Mouse (Mus musculus): ENCODE measurements around the gene Ocel1.

Ocel1 gene

DNA sequence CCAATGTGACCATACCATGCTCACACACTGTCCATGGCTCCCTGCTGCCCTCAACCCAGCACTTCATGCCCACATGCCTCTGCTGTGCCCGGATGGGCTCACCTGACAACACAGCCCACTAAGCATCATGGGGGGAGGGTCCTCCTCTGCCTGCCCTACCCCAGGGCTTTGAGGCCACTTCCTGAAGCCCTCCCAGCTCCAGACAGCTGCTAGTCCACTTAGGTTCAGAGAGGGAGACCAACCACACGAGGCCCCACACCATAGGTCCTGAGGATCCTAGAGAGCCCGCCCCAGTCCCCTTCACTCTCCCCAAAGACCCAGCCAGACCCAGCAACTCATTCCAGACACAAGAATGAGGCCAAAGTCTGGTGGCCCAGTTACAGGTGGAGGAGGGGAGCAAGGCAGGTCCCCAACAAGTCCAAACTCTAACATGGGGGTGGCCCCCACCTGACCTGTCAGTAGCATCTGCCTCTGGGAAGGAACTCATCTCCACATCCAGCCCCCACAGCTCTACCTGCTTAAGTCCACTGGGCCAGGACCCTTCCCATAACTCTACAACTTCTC is 8.5 kb downstream of the Ocel1 start:
- in situ Hi-C loops (cut with MseI, MboI): no loop called here

DNA sequence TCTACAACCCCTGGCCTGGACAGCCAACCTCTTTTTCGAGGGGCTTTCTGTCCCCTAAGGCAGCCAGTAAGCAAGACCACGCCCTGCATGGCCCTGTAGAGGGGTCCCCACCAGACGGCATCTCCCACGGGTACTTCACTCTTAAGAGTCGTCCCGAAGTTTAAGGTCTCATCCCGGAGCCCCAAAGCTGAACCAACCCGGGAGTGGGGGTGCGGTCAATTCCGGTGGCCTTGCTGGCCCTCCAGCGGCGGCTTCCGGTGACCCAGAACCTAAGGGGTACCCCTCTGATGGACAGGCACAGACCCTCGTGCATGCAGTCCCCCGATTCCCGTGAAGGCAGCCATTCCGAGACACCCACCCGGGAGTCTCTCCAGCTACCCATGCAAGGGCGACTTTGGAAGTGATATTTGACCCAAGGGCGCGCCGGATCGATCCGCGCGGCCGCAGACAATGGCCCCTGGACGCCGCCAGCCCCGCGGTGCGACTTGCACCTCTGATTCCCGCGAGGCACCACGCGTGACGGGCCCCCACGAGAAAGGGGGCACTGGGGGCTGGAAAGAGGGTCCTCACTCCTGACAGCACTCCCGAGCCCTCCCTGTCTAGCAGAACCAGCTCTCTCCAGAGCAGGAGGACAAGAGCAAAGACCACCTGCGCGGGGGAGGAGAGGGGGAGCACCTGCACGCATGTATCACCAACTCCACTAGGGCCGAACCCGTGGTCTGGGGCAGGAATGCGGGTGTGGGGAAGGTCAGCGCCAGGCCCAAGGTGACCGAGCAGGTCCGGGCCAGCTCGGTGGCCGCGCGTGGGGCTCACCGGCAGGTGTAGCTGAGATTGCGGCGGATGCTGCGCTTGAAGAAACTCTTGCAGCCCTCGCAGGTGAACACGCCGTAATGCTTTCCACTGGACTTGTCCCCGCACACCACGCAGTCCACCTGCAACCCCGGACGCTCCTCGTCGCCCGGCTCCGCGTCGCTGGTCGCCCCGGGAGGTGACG is 9.4 kb downstream of the Ocel1 start:
- in situ Hi-C loops (cut with MseI, MboI): no loop called here

DNA sequence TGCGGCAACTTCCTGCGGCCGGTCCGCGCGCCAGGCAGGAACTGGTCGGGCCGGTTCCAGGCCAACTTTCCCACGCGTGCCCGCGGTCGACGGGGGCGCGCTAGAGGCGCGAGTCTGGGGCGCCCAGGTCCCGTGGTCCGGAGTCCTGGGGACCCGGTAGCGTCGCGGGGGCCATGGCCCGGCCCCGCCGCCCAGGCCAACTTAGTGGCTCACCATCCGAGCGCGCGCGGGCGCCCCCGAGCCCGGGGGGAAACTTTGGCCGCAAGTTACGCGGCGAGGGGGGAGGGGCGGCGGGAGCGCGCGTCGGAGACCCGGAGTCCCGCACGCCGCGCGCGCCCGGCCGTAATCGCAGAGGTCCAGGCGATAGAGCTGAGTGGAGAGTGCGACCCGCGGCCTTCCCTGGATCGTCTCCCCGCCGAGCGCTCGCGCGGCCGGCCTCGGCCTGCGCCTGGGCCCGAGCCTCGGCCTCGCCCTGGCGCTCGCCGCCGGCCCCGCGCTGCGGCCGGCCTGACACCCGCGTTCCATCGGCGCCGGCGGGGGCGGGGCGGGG is 10.4 kb downstream of the Ocel1 start, which contains the start of gene Nr2f6:
Gene Nr2f6 (minus strand): TSS at position 540 of the 550 bp plus-strand sequence.
- in situ Hi-C loops (cut with MseI, MboI): no loop called here

DNA sequence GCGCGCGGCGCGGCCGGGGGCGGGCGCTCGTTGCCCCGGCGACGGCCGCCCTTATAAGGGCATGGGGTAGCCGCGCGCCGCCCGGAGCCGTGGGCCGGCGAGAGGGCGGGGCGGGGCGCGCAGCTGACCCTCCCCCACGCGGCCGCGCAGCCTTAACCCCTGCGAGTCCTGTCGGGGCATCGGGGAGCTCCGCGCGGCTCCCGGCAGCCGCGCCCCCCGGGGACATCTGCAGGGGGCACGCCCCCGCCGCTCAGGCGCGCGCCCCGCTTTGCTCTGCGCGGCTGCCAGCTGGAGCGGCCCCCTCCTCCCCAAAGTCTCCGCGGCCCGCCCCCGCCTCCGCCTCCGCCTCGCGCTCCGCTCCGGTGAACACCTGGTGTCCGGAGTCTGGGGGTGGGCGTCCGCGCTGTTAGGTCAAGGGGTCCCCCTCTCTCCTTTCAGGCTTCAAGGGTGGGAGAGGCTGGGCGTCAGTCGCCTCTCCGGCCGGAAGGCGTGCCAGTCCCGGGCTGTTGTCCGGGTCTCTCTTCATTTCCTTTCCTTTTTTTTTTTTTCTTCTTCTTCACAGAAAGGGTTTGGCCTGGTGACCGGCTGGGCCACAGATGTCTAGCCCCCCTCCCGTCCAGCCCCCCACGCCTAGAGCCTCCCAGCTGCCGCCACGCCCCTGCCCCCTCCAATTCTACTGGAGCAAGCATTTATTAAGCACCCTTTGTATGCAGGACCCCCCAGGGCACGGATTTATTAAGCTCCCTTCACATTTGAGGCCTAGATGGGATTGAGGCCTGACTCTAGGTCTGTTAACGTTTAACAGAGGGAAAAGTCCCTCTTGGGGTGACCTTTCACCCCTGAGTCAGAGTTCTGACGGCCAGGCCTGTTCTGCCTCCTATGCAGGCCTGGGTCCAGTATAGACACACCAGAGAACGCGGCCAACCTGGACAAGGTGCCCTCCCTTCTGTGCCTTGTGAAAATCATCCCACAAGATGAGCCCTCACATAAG is 11.2 kb downstream of the Ocel1 start:
- in situ Hi-C loops (cut with MseI, MboI): no loop called here

DNA sequence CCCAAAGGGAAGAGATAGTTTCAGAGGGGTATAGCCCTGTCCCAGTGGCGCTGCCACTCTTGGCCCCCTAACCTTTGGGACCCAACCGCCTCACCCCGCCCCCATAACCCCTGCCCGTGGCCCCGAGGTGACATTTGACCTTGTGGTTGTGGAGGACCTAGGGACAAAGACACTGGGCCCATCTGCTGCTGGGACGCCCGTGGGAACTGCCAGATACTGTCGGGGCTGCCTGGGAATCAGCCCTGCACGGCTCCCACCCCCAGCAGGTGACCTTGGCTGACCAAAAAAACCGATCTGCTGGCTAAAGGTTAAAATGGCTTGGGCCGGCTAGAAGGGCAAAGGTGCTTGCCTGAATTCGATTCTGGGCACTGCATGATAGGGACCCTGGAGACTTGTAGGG is 12.3 kb downstream of the Ocel1 start:
- in situ Hi-C loops (cut with MseI, MboI): no loop called here

DNA sequence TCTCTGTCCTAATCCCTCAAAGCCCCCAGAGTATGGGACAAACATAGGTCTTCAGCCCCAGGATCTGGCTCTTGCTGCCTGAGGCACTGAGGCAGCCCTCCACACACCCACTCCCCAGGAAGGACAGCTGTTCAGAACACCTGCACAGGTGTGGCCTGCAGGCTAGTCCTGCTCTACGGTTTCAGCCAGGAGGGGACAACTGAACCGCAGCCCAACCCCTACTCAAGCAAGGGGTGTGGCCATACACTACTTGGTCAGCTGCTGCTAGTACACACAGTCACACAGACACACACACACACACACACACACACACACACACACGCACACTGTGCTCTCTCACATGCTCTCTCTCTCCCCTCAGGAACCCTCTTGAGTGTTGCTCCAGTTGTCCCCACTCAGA is 12.8 kb downstream of the Ocel1 start:
- in situ Hi-C loops (cut with MseI, MboI): no loop called here

DNA sequence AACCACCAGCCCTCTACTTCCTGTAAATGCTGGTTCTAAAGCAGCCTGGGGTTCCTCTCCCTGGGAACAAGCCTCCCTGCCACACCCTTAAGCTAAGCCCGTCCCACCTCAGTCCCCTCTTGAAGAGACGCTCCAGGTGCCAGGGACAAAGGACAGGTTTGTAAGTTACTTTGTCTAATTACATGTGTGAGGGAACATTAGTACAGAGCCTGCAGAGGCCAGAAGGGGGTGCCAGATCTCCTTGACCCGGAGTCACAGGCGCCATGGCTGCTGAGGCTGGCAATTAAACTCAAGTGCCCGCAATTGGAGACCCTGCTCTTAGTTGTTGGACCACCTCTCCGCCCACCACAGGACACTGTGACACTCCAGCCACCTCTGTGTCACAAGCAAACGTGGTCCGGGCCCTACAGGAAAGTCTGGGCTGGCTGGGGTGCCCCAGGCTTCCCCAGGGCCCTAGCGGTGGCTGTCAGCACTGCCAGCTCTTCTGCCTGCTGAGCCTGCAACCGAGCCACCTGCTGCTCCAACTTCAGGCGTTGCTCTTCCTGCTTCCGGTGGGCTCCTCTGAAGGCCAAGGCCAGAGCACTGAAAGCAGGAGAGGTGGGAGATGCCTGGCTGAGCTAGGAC is 14.2 kb downstream of the Ocel1 start:
- in situ Hi-C loops (cut with MseI, MboI): no loop called here

DNA sequence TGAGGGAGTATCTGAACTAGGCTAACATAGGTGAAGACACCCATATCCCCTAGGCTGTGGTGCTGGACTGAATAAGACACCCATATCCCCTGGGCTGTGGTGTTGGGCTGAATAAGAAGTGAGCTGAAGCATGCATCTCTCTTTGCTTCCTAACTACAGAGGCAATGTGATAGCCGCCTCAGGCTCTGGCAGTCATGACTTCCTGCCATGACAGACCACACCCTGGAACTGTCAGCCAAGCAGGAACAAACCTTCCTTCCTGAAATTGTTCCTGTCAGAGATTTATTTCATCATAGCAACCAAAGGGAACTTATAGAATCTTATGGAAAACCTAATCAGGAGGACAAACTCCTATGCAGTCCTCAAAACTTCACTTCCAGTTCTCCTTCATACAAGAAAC is 17.2 kb downstream of the Ocel1 start:
- in situ Hi-C loops (cut with MseI, MboI): no loop called here

DNA sequence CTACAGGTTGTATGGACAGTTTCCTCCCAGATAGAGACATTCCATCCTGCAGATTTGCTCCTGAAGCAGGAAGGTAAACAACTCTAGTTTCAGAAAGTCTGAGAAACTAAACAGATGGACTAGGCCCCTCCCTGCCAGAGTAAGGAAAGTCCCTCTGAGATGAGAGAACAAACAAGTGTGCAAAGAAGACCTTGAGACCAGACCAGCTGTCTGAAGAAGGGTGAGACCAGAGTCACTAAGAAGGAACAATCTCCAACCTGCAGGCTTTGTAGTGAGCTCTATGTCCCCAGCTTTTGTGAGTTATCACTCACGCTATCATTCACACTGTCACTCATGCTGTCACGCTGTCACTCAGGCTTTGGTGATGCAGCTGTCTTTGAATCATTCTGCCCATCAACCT is 20.6 kb downstream of the Ocel1 start:
- in situ Hi-C loops (cut with MseI, MboI): no loop called here

DNA sequence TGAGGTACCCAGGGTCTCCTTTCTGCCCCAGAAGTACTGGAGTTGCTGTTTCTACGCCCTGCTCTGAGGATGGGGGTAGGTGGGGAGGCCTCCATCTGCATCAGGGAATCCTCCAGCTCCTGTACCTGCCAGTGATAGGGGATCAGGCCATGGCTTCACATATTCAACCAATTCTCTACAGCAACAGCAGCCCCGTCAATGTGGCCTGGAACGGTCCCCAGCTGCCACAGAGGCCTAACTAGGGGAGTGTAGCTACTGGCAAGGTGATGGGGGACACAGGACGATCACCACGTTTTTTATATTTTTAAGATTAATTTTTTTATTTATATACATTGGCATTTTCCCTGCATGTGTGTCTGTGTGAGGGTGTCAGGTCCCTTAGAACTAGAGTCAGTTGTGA is 21.3 kb downstream of the Ocel1 start:
- in situ Hi-C loops (cut with MseI, MboI): no loop called here

DNA sequence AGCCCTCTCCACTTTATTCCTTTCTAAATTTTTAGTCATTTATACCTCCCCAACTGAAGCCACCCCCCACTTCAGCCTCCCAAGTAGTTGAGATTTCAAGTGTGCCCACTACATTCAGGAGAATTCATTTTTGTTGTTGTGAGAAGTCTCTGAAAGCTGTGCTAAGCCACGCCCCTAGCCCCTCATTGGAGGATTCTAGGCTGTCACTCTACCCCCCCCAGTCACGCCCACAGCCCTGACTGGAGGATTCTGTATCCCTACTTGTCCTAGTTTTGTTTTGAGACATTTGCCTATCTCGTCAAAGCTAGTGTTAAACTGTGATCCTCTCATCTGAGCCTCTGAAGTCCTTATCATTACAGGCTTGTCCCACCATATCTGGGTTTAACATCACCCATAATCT is 21.8 kb downstream of the Ocel1 start:
- in situ Hi-C loops (cut with MseI, MboI): no loop called here

DNA sequence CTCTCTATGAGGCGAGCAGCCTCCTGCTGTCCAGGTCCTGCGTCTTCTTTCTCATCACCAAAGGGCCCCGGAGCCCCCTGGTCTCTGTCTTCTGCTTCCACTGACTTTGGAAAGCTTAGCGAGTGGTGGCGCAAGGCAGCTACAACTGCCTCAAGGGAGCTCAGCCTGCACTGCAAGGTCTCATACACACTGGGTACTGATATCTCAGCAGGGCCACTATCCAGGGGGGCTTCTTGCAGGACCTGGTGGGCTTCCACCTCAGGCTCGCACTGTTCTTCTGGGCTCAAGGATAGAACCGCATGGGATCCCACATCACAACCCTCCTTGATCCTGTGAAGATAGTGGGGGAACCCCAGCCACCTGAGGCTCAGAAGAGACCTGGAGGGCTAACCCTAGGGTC is 23.4 kb downstream of the Ocel1 start:
- in situ Hi-C loops (cut with MseI, MboI): no loop called here

DNA sequence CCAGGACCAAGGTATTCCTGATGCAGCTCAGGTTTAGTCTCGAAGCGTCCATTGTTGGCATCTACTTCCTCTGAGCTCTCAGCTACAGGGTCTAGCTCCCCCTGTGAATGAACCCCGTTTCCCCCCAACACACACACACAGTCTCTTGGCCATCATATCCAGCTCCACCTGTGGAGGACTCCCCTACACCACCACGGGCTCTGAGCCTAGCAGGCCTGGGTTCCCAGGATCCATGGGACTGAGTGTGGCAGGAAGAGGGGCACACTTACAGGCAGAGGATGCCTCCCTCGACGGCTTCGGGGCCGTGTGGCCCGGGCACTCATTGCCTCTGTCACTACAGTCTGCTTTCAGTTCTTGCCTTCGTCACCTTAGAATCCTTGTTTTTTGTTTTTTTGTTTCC is 24.0 kb downstream of the Ocel1 start:
- in situ Hi-C loops (cut with MseI, MboI): loop anchor here in 1 of 2 experiments (5.0 kb wide), 1 partner anchor 823 kb away; no protein-coding TSS in a partner anchor

DNA sequence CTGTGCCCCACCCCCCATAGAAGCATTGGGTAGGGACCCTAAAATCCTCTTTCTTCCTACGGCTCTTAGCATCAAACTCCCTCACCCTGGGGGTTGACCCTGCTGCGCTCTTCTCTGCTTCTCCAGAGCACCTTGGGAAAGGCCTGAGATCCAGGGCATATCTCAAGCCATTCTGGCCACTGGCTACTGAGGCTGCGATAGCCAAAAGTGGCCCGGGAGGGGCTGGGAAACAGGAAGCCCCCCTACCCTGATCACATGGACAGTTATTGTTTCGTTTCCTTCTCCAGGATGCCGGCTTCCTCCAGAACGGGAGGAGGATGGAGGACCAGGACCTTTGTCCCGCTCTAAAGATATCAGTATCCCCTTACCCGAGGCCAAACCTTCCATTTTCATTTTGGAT is 24.5 kb downstream of the Ocel1 start, which contains the start of gene Ushbp1:
Gene Ushbp1 (minus strand): TSS at position 174 of the 400 bp plus-strand sequence.
- in situ Hi-C loops (cut with MseI, MboI): loop anchor here in 1 of 2 experiments (5.0 kb wide), 1 partner anchor 823 kb away; no protein-coding TSS in a partner anchor

DNA sequence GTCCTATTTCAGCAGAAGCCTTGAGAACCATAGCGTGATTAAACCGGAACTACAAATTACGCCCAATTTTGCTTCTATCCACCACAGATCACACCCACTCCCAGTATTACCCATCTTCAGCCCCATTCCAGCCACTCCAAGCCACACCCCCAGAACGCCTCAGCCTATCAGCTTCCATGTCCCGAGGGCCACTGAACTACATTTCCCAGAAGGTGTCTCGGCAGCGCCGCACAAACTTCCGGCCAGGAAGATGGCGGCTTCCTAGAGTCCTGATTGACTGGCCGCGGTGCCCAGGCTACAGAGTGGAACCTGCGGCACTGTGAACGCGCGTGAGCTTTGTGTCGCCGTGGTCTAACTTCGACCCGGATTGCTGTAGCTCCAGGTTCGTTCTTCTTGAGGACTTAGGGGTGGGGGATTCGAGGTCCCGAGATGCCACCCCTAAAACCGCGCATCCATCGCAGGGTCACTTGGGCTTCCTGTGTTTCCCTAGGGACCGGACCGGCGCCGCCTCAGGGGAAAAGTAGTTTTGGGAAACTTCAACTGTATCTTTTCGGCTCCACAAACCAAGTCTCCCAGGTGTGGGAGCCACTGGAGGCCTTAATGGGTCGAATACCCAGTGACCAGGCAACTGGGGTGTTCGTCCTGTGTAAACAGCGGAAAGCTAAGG is 25.7 kb downstream of the Ocel1 start, which contains the start of gene Babam1:
Gene Babam1 (plus strand): TSS at position 223 of the 667 bp plus-strand sequence.
- in situ Hi-C loops (cut with MseI, MboI): loop anchor here in 1 of 2 experiments (5.0 kb wide), 1 partner anchor 824 kb away; no protein-coding TSS in a partner anchor

DNA sequence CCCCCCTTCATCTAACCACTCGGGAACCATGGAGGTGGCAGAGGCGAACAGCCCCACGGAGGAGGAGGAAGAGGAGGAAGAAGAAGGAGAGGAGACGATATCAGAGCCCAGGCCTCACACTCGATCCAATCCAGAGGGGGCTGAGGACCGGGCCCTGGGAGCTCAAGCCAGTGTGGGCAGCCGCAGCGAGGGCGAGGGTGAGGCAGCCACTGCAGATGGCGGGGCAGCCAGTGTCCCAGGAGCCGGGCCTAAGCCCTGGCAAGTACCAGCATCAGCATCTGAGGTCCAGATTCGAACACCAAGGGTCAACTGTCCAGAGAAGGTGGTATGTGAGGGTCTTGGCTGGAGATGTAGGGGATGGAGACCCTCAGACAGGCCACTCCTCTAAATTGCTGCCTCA is 26.6 kb downstream of the Ocel1 start:
- in situ Hi-C loops (cut with MseI, MboI): loop anchor here in 1 of 2 experiments (5.0 kb wide), 1 partner anchor 825 kb away; no protein-coding TSS in a partner anchor

DNA sequence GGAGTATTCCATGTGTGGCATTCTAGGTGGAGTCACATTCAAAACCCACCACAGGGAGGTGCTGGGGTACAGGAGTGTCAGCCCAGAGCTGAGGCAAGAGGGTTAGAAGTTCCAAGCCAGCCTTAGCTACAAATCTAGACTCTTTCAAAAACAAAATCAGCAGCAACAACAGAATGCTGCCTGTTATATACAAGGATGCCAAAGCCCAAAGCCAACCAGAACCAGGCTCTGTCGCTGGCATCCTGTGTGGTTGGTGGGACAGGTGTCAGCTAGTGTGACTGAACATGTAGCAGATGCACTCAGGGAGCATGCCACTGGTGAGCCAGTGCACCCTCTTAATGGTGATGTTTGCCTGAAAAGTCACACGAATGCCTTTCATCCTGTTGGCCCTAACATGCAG is 29.7 kb downstream of the Ocel1 start:
- in situ Hi-C loops (cut with MseI, MboI): no loop called here

DNA sequence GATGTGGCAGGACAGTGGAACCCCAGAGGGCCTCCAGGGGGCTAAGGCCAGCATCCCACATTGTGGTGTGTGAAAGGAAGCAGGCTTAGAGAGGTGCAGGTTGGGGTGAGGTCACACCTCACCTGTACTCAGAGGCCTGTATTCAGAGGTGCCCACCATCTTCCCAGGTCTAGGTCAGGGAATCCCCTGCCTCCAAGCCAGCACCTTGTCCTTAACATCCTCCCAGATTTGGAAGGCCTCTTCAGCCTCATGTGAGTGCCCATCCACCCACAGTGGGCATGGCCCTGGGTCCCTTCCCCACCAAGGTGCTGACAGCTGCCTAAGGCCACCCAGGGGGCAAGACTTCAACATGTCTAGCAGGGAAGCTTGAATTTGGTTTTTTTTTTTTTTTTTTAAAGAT is 30.4 kb downstream of the Ocel1 start:
- in situ Hi-C loops (cut with MseI, MboI): no loop called here

DNA sequence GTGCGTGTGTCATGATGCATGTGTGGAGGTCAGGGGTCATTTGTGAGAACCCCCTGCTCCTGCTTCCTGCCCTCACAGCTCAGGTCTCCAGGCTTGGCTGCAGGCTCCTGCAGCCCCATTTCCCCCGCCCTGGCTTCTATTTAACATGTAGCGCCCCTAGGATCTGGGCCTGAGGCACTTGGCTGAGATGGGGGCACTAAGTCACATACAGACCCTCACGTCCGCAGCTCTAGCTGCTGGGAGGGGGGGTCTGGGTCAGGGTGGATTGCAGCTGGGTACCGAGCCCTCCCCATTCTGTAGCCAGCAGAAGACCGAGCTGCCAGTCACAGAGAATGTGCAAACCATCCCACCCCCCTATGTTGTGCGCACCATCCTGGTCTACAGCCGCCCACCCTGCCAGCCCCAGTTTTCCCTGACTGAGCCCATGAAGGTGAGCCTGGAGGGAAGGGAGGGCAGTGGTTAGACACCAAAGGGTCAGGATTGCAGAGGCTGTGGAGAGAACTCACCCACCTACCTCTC is 31.4 kb downstream of the Ocel1 start:
- in situ Hi-C loops (cut with MseI, MboI): no loop called here

Measured in mouse trophoblast stem cell (cell line).